Mouse (Mus musculus): ENCODE results near the gene Mbd4. TPM values are rescaled to one million over a fixed set of nuclear protein-coding genes. Genes with fewer than 3 reads are reported as not detected.

The Mbd4 gene
- total RNA-seq, 1 experiment from 2014 or later: 4.8 TPM

DNA sequence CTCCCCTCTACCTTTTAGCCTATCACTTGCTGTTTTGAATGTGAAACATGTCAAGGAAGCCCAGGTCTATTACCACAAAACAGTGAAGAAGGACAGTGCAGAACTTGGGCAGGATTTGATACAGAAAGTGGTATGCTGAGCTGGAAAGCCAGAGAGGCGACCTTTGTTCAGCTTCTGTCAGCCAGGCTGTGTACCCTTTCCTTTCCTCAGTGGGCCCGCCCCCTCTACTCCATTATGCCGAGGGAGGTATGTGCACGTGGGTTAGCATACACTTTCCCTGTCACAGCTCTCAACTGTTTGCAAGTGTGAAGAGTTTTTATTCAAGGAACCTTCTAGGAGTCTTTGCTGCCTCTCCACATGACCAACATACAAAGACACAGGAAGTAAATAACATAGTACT lies 6.1 kb upstream of the Mbd4 start:
- no peak for DNase-seq

DNA sequence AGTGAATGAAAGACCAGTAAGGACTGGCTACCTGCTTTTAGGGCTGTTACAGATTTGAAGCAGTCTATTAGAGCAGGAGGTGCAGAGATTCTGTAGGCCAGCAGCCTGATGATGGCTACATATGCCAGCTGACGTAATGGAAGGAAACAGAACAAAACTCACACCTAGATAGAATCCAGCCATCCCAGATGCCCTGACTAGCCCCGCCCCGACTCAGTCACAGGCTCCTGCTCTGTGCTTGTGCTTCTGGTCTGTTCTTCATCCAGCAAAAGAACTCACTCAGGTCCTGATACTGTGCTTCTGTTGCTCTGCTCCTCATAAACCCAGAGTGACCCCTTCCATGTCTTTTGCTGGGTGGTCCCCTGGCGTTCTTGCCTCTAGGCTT lies 3.2 kb upstream of the Mbd4 start:
- peak; percentile 10 for DNase-seq

DNA sequence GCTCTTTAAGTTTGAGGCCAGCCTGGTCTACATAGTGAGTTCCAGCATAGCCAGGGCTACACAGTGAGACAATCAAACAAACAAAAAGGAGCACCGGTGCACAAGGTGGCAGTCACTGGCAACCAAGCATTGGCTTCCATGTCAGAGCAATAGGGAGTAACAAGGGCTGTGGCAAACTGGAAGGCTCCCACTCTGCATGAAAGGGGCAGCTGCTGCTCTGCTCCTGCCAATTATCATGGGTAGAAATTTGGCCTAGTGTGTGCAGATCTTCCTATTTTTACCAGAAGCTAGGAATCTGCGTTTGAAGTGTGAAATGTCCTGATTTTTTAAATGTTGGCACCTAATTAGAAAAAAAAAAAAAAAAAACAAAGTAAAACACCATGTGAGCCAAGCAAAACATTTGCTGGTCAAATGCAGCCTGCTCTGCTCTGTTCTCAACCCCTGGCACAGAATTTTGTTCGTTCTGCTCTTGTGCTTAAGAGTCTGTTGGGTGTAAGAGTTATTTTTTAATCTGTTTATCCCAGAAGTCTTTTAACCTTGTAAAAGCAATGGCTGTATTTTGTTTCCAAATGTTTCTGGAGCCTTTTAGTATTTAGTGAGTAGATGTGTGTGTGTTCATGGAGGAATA lies 2.7 kb upstream of the Mbd4 start:
- DNase-seq: no peak

DNA sequence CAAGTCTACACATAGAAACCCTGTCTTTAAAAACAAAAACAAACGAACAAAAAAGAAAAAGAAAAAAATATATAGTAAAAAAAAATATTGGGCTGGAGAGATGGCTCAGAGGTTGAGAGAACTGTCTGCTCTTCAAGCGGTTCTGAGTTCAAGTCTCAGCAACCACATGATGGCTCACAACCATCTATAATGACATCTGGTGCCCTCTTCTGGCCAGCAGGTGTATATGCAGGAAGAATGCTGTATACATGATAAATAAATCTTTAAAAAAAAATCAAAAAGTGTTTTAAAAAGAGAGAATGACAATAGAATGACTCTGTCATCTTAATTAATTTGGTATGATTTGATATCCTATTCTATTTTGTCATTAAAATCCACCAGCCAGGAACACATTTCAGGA lies 1.3 kb upstream of the Mbd4 start:
- DNase-seq: no peak

DNA sequence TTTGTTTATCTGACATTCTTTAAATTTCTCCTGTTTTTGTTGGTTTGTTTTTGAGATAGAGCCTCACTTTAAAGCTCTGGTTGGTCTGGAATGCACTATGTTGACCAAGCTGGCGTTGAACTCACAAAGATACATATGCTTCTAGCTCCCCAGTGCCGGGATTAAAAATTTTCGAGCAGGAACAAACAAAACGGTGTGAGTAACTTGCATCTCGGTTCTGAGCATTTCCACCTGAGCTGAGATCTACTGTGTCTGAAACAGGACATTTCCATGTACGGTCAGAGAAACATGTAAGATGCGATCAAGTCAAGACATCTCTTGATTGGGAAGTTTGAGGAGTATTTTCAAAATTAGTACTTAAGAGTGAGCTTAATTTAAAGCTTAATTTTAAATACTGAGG lies 814 bp upstream of the Mbd4 start:
- DNase-seq: no peak

DNA sequence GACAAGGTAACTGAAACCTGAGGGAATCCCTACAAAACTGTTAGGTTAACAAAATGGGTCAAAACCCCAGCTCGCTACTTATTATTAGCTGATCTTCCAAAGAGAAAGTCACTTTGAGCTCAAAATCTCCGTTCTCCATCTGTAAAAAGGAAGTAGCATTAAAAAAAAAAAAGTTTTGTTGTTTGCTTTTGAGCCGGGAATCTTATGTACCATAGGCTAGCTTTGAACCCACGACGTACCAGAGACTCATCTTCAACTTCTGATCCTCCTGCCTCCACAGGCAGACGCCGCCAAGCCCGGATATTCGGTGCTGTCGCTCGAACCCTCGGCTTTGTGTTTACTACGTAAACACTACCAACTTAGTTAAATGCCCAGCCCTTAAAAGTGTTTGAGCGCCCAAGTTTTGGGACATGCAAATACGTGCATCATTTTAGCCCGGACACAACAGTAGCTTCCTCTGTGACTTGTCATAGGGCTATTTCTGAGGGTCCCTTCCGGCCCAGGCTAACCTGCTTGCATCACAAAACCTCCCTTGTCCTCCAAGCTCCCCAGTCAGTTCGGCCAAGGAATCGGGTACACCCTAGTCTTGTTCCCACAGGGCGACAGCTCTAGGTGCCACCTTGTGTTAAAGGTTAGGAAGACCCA lies 603 bp downstream of the Mbd4 start:
- no peak for DNase-seq

DNA sequence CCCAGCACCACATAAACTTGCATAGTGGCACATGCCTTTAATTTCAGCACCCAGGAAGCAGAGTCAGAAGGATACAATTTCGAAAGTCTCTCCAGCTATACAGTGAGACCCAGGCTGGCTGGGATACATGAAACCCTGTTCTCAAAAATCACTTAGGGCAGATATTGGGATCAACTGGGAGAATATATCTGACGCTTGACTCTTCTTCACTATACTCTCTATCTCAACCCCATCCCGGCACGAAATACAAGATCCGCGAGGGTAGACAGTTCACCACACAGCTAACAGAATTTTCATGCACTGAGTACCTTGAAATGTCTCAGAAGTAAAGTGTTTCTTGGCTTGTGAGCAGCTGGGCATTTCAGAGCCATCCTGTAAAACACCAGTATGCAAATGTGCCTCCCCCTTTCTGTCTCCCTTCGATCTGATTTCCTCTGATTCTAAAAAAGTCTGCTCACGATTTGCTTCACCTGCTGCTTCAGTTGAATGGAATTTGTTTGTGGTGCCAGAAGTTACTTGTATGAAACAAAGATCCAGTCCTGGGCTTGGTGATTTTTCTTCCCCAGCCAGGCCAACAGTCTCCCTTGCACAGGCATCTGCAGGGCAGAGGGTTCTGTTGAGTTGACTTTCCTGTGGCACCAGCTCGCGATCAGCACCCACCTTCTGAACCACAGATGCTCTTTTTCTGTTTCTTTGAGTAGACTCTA lies 4.4 kb downstream of the Mbd4 start:
- DNase-seq: no peak

DNA sequence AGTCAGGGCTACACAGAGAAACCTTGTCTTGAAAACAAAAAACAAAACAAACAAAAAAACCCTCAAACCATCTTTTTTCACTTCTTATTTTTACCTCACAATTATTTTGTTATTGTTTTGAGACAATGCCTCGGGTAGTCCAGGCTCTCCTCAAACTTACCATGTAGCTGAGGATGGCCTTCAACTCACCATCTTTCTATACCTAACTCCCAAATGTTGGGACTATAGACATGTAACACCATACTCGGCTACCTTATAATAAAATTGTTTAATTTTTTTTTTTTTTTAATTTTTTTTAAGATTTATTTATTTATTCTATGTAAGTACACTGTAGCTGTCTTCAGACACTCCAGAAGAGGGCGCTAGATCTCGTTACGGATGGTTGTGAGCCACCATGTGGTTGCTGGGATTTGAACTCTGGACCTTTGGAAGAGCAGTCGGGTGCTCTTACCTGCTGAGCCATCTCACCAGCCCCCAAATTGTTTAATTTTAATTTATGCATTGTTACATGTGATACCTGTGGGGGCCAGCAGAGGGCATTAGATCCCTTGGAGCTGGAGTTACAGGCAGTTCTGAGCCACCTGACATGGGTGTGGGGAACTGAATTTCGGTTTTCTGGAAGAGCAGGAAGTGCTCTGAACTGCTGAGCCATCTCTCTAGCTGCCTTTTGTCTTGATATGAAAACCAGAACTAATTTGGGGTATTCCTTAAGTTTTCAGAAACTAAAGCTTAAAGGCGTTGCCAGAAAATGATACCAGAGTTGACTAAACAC lies 6.3 kb downstream of the Mbd4 start:
- DNase-seq: peak; percentile 52

DNA sequence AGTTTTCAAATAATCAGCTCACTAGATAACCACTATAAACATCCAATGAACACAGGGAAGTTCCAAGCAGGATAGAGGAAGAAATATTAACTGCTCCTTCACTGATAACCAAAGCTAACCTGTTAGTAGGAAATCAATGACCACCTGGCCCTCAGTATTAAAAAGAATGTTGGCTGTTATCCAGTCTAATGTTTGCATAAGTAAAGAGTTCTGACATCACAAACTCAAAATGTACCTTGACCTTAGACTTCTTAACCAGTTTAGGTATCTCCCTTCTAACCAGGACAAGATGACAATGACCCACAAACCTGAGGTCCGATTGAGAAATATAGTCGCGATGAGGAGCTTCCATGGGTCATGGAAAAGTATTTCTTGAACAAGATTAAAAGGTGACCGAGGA lies 8.2 kb downstream of the Mbd4 start:
- no peak for DNase-seq

DNA sequence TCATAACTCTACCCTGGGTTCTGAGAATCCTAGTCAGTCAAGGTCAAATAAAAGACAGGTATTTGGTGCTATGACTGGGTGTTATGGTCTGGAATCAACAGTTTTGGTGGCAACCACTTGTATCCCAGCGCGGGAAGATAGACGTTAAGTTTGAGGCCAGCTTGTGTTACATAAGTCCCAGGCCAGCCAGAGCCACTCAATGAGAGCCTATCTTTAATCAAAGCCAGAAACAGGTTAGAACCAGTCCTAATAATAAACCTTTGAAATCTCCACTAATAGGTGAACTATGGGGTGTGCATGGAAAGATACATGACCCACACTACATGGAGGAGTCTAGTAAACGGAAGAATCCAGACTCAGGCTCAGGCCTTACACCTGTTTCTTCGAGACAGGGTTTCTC lies 14.4 kb downstream of the Mbd4 start:
- DNase-seq: no peak

DNA sequence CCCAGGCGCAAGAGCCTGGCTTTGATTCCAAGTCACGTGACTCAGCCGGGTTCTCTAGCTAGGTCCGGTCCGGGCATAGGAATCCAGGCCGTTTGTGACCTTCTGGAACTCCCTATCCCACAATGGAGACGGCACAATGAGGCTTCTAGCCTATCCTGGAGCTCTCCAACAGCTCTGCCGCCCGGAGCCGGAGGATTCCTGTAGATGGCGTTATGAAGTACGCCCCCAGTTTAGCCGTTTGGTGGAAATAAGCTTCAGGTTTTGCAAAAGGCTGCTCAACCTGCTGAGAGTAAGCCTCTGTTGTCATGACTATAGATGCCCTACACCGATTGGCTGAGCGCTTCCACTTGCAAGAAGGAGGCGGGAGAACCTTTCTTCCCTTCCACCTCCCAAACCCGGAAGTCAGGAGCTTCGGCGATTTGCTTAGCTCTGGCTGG lies 15.0 kb downstream of the Mbd4 start, which contains the start of gene Efcab12:
Gene Efcab12, minus strand, starts transcription at position 252 of the 437 bp plus-strand sequence.
- peak; percentile 58 for DNase-seq

DNA sequence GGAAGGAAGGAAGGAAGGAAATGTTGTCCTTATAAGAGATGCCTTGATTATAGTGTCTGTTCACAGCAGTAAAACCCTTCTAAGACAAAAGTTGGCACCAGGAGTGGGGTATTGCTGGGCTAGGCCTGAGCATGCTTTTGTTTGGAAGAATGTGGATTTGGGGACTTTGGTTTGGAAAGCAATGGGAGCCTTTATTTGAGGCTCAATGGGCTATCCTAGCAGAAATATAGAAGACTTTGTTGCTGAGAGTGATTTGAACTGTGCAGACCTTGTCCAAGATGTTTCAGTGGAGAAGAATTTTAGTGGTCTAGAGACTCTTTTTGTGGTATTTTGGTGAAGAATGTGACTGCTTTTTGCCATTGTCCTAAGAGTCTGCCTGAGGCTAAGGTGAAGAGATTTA lies 19.3 kb downstream of the Mbd4 start:
- DNase-seq: no peak

DNA sequence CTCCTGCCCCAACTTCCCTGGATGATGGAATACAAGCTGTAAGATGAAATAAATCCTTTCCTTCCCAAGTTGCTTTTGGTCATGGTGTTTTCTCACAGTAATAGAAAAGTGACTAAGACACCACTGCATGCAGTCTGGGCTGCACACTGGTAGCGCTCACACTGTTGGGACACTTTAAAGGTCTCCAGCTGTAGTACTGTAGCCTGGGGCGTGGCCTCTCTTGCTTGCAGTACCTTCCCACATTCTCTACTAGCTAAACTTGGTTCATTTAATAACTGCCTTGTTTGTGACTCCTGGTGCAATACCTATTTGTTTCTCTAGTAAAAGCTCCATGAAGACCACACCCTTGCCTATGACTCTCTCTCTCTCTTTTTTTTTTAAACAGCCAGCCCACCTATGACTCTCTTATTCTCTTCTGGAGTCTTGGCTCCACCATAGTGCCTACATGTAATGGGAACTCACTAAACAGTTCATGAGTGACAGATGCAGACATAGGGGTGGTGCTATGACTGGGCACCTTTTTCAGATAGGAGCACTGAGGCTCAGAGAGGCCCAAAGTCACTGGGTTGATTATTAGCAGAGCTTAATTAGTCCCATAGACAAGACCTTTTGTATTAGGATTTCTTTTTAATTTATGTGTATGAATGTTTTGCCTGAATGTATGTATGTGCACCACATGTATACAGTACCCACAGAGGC lies 20.9 kb downstream of the Mbd4 start:
- no peak for DNase-seq

DNA sequence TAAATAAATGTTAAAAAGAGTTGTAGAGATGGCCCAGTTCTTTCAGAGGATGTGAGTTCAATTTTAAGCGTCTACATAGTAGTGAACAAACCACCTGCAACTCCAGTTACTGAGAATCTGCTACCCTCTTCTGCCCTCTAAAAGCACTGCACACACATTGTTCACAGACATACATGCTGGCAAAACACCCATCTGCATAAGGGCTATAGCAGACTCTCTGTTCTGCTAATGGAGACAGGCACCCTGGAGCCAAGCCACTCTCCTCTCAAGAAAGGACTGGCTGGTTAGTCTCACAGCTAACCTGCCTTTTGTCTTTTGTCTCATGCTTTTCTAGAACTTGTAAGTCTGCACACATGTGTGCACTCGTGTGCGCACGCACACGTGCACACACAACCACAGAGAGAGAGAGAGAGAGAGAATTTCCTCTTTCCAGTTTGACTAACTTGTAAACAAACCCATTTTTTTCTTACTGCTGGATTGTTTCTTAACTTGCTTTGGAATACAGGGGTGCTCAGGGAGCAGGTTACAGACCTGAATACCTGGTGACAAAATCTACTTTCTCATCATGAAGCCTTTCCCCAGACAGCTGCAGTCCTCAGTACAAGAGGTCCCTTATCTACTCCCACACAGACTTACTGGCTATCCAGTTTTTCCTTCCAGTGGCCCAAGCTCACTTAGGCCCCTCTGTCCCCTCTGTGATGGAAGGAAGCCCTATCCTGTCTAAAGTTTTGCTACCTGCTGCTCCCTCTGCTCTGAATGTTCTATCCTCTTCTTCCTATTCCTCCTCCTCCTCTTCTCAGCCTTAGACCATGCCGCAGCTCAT lies 22.2 kb downstream of the Mbd4 start:
- DNase-seq: no peak

DNA sequence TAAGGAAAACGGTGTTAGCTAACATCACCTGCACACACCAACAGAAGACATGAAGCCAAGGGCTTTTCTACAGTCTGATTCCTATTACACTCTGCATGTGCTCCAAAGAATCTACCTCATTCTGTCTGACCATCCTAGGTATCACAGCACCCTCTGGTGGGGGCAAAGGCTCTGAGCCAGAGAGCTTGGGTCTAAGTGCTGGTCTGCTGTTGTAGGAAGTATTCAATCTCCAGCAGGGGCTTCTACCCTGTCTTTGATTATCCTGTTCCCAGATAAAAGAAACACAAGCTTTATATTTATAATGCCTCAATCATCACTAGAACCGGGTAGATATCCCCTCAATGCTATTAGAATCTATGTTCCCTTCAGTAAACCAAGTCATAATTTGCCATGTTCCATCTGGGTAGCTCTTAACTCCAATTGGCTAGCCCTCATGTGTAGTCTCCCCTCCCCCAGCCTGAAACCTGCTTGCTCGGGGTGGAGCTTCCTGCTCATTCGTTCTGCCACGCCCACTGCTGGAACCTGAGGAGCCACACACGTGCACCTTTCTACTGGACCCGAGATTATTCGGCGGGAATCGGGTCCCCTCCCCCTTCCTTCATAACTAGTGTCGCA lies 29.2 kb downstream of the Mbd4 start:
- DNase-seq: peak; percentile 49

DNA sequence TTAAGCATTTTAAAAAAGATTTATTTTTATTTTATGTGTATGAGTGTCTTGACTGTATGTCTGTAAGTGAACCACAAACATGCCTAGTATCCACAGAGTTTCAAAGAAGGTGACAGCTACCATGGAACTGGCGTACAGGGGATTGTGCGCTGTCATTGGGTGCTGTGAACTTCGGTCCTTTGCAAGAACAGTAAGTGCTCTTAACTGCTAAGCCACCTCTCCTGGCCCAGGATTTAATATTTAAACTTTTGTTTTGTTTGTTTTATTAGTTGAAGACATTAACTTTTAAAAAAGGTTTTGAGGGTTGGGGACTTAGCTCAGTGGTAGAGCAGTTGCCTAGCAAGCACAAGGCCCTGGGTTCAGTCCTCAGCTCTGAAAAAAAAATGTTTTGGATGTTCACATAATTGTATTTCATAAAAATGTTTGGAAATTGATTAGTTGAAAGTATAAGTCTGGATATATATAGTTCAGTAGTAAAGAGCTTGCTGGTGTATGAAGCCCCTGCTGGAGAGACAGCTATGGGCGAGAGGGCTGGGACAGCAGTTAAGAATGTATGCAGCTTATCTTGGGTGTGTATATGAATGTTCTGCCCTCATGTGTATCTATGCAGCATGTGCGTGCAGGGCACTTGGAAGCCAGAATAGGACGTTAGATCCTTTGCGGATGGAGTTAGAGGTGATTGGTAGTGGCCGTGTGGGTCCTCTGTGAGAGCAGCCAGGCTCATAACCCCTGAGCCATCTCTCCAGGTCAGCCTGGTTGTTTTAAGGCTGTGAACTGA lies 31.8 kb downstream of the Mbd4 start:
- DNase-seq: no peak

DNA sequence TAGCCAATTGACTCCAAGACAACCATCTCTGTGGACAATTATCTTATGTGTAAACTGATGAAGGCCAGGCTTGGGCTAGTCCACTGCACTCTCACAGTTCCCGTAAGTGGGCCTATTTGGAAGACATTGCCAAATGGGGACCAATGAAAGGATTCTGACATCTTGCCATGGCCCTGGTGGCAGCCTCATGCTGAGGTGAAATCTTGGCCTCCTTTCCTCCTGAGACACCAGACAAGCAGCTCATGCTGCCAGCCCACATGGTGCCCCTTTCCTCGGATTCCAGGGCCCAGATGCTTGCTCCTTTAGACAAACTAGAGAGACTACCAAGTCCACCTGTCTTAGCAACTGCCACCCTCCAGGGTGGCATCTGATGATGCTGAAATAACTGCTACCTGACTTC lies 35.0 kb downstream of the Mbd4 start:
- DNase-seq: no peak

DNA sequence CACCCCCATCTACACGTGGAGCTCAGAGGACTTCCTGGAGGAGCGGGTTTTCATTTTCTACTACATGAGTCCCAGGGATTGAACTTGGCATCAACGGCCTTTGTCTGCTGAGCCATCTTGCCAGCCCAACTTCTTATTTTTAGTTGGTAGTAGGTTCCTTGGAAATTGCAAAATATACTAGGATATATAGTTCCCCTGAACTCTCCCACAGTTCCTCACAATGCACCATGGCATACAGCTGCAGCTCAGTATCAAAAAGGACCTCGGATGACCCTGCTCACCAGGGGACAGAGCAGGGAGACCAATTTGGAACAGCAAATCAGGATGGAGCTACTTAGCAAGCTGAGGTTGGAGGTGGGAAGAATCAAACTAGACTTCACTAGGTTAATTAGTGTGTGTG lies 38.1 kb downstream of the Mbd4 start:
- DNase-seq: no peak

DNA sequence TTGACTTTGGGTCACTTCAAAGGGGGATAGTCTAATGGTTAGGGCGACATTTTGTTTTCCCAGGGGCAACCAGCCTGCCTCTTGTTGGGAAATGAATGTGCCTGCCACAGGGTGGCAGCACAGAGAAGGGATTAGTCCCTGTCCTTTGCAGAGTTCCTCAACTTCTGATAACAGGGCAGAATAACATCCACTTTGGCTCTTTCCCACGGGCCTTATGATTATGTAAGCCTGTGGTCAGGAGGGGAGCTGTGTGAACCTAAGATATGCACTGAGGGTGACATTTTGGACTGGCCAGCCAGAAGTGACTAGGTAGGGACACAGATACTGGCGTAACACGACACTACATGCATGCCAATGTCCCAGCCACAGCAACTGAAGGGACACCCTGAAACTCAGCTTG lies 39.1 kb downstream of the Mbd4 start:
- DNase-seq: peak; percentile 61

DNA sequence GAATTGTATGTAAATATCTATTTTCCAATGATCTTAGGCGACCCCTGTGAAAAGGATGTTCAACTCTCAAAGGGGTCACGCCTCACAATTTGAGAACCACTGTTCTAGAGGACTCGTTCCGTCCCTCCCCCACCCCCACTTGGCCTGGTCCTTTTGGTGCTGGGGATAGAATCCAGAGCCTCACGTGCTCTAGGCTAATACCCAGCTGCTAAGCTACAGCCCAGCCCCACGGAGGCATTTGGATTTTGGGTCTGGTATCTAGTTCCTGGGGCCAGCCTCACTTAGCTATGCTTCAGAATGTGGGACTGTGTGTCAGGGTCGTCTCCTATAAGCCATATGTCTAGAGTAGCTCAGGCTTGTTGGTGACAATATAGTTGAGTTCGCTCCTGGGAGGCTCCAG lies 41.6 kb downstream of the Mbd4 start:
- DNase-seq: no peak

All from adrenal gland, postnatal 25 days (tissue).